Mouse (Mus musculus) E14TG2a.4 (cell line): ENCODE measurements around the gene Bcl11a.

Source experiments
- CTCF ChIP-seq: conservative IDR thresholded peaks from 2 replicates; pipeline ENCODE4 v1.5.1; 2014; ENCODE audit warnings: low read length
- NANOG ChIP-seq: IDR thresholded peaks from 2 replicates; pipeline ENCODE4 v1.6.1; 2014; ENCODE audit warnings: borderline replicate concordance, low read length, mixed read lengths

DNA sequence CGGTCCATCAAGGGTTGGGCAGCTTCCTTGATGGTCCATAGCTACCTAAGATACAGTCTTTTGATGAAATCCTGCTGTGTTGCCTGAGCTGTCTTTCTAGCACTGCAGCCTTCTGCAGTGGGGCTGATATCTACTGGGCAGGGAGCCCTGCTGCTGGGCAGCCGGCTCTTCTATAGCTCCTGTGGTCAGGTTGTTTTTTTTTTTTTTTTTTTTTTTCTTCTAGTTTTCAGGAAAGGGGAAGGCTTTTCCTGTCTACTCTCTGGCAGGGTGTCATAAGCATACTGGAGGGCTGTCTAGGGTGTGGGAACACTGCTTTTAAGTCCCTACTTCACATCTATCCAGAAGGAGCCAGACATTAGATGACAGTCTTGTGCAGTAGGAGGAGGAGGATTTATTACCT lies 24.5 kb downstream of the Bcl11a start:
- TF ChIP-seq CTCF (no peak), NANOG (no peak)
